Mouse (Mus musculus) kidney, postnatal 10 days (tissue): Measurements from ENCODE around the gene Gdi2.
A peak's percentile ranks its signal among the peaks of the same experiment; 100 is the strongest.

ENCODE experiments used
- DNase-seq: peaks from one replicate; pipeline ENCODE4 v3.0.0; 2021; ENCODE audit warnings: mixed read lengths

Gene Gdi2

GRCm38 (mm10) chr13:3547856-3548255, 10.0 kb downstream of the Gdi2 start:
- DNase-seq: no peak

- DNase-seq: no peak
Observed at GRCm38 (mm10) chr13:3563130-3563529, 25.3 kb downstream of the Gdi2 start.

GRCm38 (mm10) chr13:3563953-3564352, 26.1 kb downstream of the Gdi2 start:
- no peak for DNase-seq

GRCm38 (mm10) chr13:3590789-3591188, 52.9 kb downstream of the Gdi2 start:
- DNase-seq: no peak

- peak; percentile 74 for DNase-seq
Observed at GRCm38 (mm10) chr13:3594311-3594710, 56.4 kb downstream of the Gdi2 start.

GRCm38 (mm10) chr13:3596232-3596631, 58.4 kb downstream of the Gdi2 start:
- no peak for DNase-seq

GRCm38 (mm10) chr13:3609780-3610117, 71.9 kb downstream of the Gdi2 start:
- DNase-seq: no peak

- DNase-seq: peak; percentile 58
Observed at GRCm38 (mm10) chr13:3610118-3610794, 72.4 kb downstream of the Gdi2 start.

- DNase-seq: peak; percentile 99
Observed at GRCm38 (mm10) chr13:3610795-3611438, 73.1 kb downstream of the Gdi2 start, which contains the start of gene Fam208b. Fam208b (minus strand) TSS chr13:3611108.
